Mouse (Mus musculus): Measurements from ENCODE around the gene Snrpg. TPM values are rescaled to one million over a fixed set of nuclear protein-coding genes. Genes with fewer than 3 reads are reported as not detected.

Gene Snrpg
- polyA plus RNA-seq, 1 experiment from 2014 or later, result 204 TPM

DNA sequence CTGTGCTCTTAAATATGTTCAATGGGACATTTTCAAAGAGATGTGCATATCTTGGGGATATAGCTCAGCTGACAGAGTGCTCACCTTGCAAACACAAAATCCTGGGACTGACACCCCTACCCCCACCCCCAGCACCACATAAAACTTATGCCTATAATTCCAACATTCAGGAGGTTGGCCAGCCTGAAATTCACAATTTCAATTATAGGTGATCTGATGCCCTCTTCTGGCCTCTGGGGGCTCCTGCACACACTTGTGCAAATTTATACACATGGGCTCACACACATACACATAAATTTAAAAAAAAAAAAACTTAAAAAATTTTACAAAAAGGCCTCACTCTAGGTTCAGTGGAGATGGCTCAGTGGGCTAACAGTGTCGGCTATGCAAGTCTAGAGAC is 22.1 kb downstream of the Snrpg start:
- no peak for DNase-seq
- WGBS (ENCODE audit: insufficient replicate concordance), result 75% methylated on average over 1 of the region's 1 CpGs
- no peaks in the 10 kb centered on the region for H3K27me3 ChIP-seq (ENCODE audit: insufficient read depth, low read length)
- H3K9me3 ChIP-seq (ENCODE audit: low read length), result no peaks in the 10 kb centered on the region
- peaks cover 35% of the 10 kb centered on the region for H3K36me3 ChIP-seq (replicated peaks; ENCODE audit: insufficient read depth, low read length)
- H3K4me1 ChIP-seq (ENCODE audit: insufficient read depth), result peaks cover 20% of the 10 kb centered on the region
- no peak overlapping the region for H3K4me2 ChIP-seq (ENCODE audit: low read depth, low read length)
- no peak overlapping the region for H3K9ac ChIP-seq (replicated peaks)
- H3K27ac ChIP-seq (ENCODE audit: low read depth), result no peak overlapping the region
- TF ChIP-seq EP300 (IDR thresholded peaks at IDR 0.05; ENCODE audit: low read depth), result no peak
- peak; percentile 42 for TF ChIP-seq CTCF (IDR thresholded peaks at IDR 0.05; ENCODE audit: low read depth)
- ATAC-seq, result no peak
- no peak overlapping the region for H3K4me3 ChIP-seq (ENCODE audit: low read depth, low read length)

DNA sequence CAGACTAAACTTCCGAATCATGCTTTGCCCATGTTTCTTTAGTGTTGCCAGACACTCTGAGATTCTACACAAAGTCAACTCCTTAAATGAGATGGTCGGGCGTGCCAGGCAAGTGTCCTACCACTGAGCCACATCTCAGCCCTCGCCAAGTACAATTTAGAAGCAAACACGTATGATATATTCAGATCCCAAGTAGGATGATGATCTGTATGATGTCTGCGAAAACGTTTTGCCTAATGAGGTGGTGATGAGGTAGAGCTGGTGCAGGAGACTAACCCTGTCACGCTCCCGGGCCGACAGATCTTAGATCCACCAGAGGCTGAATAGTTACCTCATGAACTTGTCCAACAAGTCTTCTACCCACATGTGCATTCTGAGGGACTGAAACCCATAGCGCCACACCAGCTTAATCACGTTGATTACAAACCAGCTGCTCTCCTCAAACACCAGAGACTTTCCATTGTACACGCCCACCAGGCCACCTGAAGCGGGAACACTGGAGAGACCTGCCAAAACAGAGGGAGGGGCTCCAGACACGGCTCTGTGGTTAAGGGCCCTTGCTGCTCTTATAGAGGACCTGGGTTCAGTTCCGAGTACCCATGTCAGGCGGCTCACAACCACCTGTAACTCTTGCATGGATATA is 23.1 kb downstream of the Snrpg start:
- Histone ChIP-seq H3K4me3 (ENCODE audit: low read depth, low read length) (no peak overlapping the region), H3K27ac (ENCODE audit: low read depth) (no peak overlapping the region), H3K36me3 (replicated peaks; ENCODE audit: insufficient read depth, low read length) (peaks cover 27% of the 10 kb centered on the region), H3K4me1 (ENCODE audit: insufficient read depth) (peaks cover 19% of the 10 kb centered on the region), H3K4me2 (ENCODE audit: low read depth, low read length) (no peak overlapping the region; the same call in none of the 2 replicates), H3K9me3 (ENCODE audit: low read length) (no peaks in the 10 kb centered on the region), H3K27me3 (ENCODE audit: insufficient read depth, low read length) (no peaks in the 10 kb centered on the region), H3K9ac (replicated peaks) (no peak overlapping the region)
- TF ChIP-seq CTCF (IDR thresholded peaks at IDR 0.05; ENCODE audit: low read depth) (no peak), EP300 (IDR thresholded peaks at IDR 0.05; ENCODE audit: low read depth) (no peak)
- DNase-seq, result no peak
- ATAC-seq, result no peak
- WGBS (ENCODE audit: insufficient replicate concordance), result 86% methylated on average over 17 of the region's 17 CpGs

- H3K27ac ChIP-seq (ENCODE audit: low read depth), result peak overlapping the region; percentile 95
- H3K36me3 ChIP-seq (replicated peaks; ENCODE audit: insufficient read depth, low read length), result peaks cover 23% of the 10 kb centered on the region
- H3K4me2 ChIP-seq (ENCODE audit: low read depth, low read length), result peak overlapping the region; percentile 87
- TF ChIP-seq CTCF (IDR thresholded peaks at IDR 0.05; ENCODE audit: low read depth) (no peak), EP300 (IDR thresholded peaks at IDR 0.05; ENCODE audit: low read depth) (no peak)
- H3K27me3 ChIP-seq (ENCODE audit: insufficient read depth, low read length), result no peaks in the 10 kb centered on the region
- H3K4me1 ChIP-seq (ENCODE audit: insufficient read depth), result peaks cover 24% of the 10 kb centered on the region
- 57% methylated on average over 9 of the region's 9 CpGs for WGBS (ENCODE audit: insufficient replicate concordance)
- H3K4me3 ChIP-seq (ENCODE audit: low read depth, low read length), result peak overlapping the region; percentile 98; the same call in 1 of the 2 replicates
- ATAC-seq (no peak), DNase-seq (no peak)
- no peaks in the 10 kb centered on the region for H3K9me3 ChIP-seq (ENCODE audit: low read length)
- peak overlapping the region; percentile 24; the same call in 1 of the 2 replicates for H3K9ac ChIP-seq (replicated peaks)
Measured at GRCm38 (mm10) chr6:86395021-86395420, 23.9 kb downstream of the Snrpg start.

GRCm38 (mm10) chr6:86395969-86396368 is 24.9 kb downstream of the Snrpg start:
- 8% methylated on average over 10 of the region's 10 CpGs for WGBS (ENCODE audit: insufficient replicate concordance)
- no peaks in the 10 kb centered on the region for H3K27me3 ChIP-seq (ENCODE audit: insufficient read depth, low read length)
- peak overlapping the region; percentile 95 for H3K27ac ChIP-seq (ENCODE audit: low read depth)
- peaks cover 28% of the 10 kb centered on the region for H3K4me1 ChIP-seq (ENCODE audit: insufficient read depth)
- H3K9me3 ChIP-seq (ENCODE audit: low read length), result no peaks in the 10 kb centered on the region
- TF ChIP-seq EP300 (IDR thresholded peaks at IDR 0.05; ENCODE audit: low read depth) (no peak), CTCF (IDR thresholded peaks at IDR 0.05; ENCODE audit: low read depth) (no peak)
- H3K4me3 ChIP-seq (ENCODE audit: low read depth, low read length), result peak overlapping the region; percentile 98
- peak overlapping the region; percentile 87 for H3K4me2 ChIP-seq (ENCODE audit: low read depth, low read length)
- peak overlapping the region; percentile 92 for H3K9ac ChIP-seq (replicated peaks)
- DNase-seq (no peak), ATAC-seq (no peak)
- peaks cover 14% of the 10 kb centered on the region for H3K36me3 ChIP-seq (replicated peaks; ENCODE audit: insufficient read depth, low read length)

DNA sequence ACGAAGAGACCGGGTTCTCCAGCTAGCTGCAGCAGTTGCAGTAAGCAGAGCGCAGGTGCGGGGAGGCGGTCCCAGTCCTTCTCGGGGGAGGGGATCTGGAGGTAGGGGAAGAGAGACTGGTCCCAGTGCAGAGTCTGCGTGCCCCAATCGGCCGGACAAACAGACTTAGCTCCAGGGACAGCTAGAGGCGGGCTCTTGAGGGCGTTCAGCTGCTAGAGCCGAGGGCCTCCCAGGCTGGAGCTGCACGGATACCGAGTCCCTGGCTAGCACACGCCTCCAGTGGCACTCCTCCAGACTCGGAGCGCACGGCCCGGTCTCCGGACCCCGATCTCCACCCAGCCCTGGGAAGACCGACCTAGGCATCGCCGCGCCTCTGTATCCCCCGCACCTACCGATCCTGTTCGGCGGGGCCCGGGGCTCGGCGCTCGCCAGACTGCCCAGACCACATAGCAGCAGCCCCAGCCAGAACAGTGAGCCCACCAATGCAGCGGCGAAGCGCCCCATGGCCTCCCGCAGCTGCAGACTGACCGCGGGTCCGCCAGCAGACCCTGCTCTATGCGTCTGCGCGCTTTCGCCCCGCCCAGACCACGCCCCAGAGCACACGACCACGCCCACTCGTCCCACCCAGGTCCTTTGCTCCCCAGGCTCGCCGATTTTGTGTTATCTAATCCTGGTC is 25.6 kb downstream of the Snrpg start, which contains the start of gene Pcyox1:
Gene Pcyox1, minus strand, starts transcription at position 574 of the 676 bp plus-strand sequence.
- TF ChIP-seq CTCF (IDR thresholded peaks at IDR 0.05; ENCODE audit: low read depth) (no peak), EP300 (IDR thresholded peaks at IDR 0.05; ENCODE audit: low read depth) (no peak)
- peaks cover 28% of the 10 kb centered on the region for H3K4me1 ChIP-seq (ENCODE audit: insufficient read depth)
- under 1% methylated on average over 51 of the region's 51 CpGs for WGBS (ENCODE audit: insufficient replicate concordance)
- H3K4me2 ChIP-seq (ENCODE audit: low read depth, low read length), result peak within 1 kb of the TSS; percentile 87
- H3K9ac ChIP-seq (replicated peaks), result peak within 1 kb of the TSS; percentile 92
- ATAC-seq (peak; percentile 88), DNase-seq (peak; percentile 90)
- H3K4me3 ChIP-seq (ENCODE audit: low read depth, low read length), result peak within 1 kb of the TSS; percentile 98
- no peaks in the 10 kb centered on the region for H3K9me3 ChIP-seq (ENCODE audit: low read length)
- no peaks in the 10 kb centered on the region for H3K27me3 ChIP-seq (ENCODE audit: insufficient read depth, low read length)
- H3K27ac ChIP-seq (ENCODE audit: low read depth), result peak within 1 kb of the TSS; percentile 95
- peaks cover 6% of the 10 kb centered on the region for H3K36me3 ChIP-seq (replicated peaks; ENCODE audit: insufficient read depth, low read length)

DNA sequence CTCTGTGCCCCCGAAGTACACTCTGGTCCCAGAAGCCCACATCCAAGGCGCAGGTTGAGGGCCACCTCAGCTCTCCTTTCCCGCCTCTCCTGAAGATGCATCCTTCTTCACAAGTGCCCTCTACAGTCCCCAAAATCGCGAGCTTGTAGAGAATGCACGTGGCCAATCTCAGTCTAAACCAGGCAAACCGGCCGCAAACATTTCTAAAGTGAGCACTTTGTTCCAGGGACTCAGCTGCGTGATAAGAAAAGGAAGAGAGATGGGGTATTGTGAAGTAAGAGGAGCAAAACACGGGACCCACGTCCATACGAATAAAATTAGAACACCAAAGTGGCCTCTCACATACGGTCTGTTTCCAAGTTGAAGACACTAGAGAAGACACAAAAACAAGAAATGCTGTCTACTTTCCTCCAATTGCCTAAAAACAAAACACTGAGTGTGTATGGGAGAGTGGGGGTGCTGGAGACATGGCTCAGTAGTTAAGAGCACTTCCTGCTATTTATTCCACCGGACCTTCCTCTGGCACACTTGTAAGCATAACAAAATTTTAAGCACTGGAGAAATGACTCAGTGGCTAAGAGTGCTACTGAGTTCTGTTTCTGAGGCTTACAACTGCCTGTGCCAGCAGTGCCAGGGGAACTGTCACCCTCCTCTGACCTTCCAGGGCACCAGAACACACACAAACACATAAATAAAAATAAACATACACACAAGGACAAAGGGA is 26.3 kb downstream of the Snrpg start:
- Histone ChIP-seq H3K27me3 (ENCODE audit: insufficient read depth, low read length) (no peaks in the 10 kb centered on the region), H3K27ac (ENCODE audit: low read depth) (peak overlapping the region; percentile 95), H3K4me3 (ENCODE audit: low read depth, low read length) (peak overlapping the region; percentile 98), H3K9ac (replicated peaks) (peak overlapping the region; percentile 92), H3K36me3 (replicated peaks; ENCODE audit: insufficient read depth, low read length) (no peaks in the 10 kb centered on the region), H3K4me1 (ENCODE audit: insufficient read depth) (peaks cover 28% of the 10 kb centered on the region), H3K9me3 (ENCODE audit: low read length) (no peaks in the 10 kb centered on the region), H3K4me2 (ENCODE audit: low read depth, low read length) (peak overlapping the region; percentile 87)
- ATAC-seq, result peak; percentile 4; the same call in 1 of the 2 replicates
- TF ChIP-seq CTCF (IDR thresholded peaks at IDR 0.05; ENCODE audit: low read depth) (no peak), EP300 (IDR thresholded peaks at IDR 0.05; ENCODE audit: low read depth) (no peak)
- WGBS (ENCODE audit: insufficient replicate concordance), result 2% methylated on average over 14 of the region's 14 CpGs
- no peak for DNase-seq
